Mouse (Mus musculus) adrenal gland, postnatal 14 days (tissue): ENCODE results near the gene Pald1. TPM values are rescaled to one million over a fixed set of nuclear protein-coding genes. Genes with fewer than 3 reads are reported as not detected.

Experiments
- DNase-seq: peaks from one replicate; pipeline ENCODE4 v3.0.0; 2021; ENCODE audit warnings: mixed read lengths
- total RNA-seq: library from RNA; stranded (reverse); gene quantifications from 2 replicates; pipeline ENCODE4 v1.2.3, GENCODE M21; 2021

The Pald1 gene
- total RNA-seq, 1 experiment from 2014 or later = 41.8 TPM

- DNase-seq = peak; percentile 64
Observed at GRCm38 (mm10) chr10:61402911-61403310, 19.6 kb upstream of the Pald1 start.

- DNase-seq = no peak
Observed at GRCm38 (mm10) chr10:61402480-61402879, 19.1 kb upstream of the Pald1 start.

- no peak for DNase-seq
Observed at GRCm38 (mm10) chr10:61400407-61400806, 17.1 kb upstream of the Pald1 start.

GRCm38 (mm10) chr10:61399156-61399734 lies 15.9 kb upstream of the Pald1 start:
- peak; percentile 83 for DNase-seq

GRCm38 (mm10) chr10:61398125-61398524 lies 14.8 kb upstream of the Pald1 start:
- no peak for DNase-seq

- peak; percentile 62 for DNase-seq
Observed at GRCm38 (mm10) chr10:61394476-61395136, 11.3 kb upstream of the Pald1 start.

- DNase-seq = no peak
Observed at GRCm38 (mm10) chr10:61392584-61392983, 9.3 kb upstream of the Pald1 start.

GRCm38 (mm10) chr10:61390148-61390547 lies 6.8 kb upstream of the Pald1 start:
- no peak for DNase-seq

GRCm38 (mm10) chr10:61389020-61389419 lies 5.7 kb upstream of the Pald1 start:
- no peak for DNase-seq

- DNase-seq = no peak
Observed at GRCm38 (mm10) chr10:61386284-61386683, 3.0 kb upstream of the Pald1 start.

- DNase-seq = no peak
Observed at GRCm38 (mm10) chr10:61385174-61385573, 1.8 kb upstream of the Pald1 start.

- DNase-seq = no peak
Observed at GRCm38 (mm10) chr10:61383715-61384047, 351 bp upstream of the Pald1 start.

- peak; percentile 62 for DNase-seq
Observed at GRCm38 (mm10) chr10:61382281-61382731, 1.0 kb downstream of the Pald1 start.

GRCm38 (mm10) chr10:61381823-61382222 lies 1.5 kb downstream of the Pald1 start:
- peak; percentile 44 for DNase-seq

- peak; percentile 68 for DNase-seq
Observed at GRCm38 (mm10) chr10:61380186-61380585, 3.1 kb downstream of the Pald1 start.

GRCm38 (mm10) chr10:61379340-61380040 lies 3.8 kb downstream of the Pald1 start:
- DNase-seq = no peak

GRCm38 (mm10) chr10:61378698-61379097 lies 4.6 kb downstream of the Pald1 start:
- peak; percentile 62 for DNase-seq

- DNase-seq = peak; percentile 71
Observed at GRCm38 (mm10) chr10:61378050-61378449, 5.3 kb downstream of the Pald1 start.

- no peak for DNase-seq
Observed at GRCm38 (mm10) chr10:61374771-61375481, 8.4 kb downstream of the Pald1 start.

GRCm38 (mm10) chr10:61374076-61374475 lies 9.3 kb downstream of the Pald1 start:
- DNase-seq = peak; percentile 68

GRCm38 (mm10) chr10:61372585-61372923 lies 10.8 kb downstream of the Pald1 start:
- DNase-seq = peak; percentile 62

GRCm38 (mm10) chr10:61371884-61372584 lies 11.3 kb downstream of the Pald1 start:
- no peak for DNase-seq
